Mouse (Mus musculus) megakaryocyte, embryonic 14.5 days (primary cell): ENCODE measurements at regions not wholly inside any gene's neighbourhood (a gene's known extent, or its start where the extent isn't known, plus 50 kb on each side); places are given as distances from the start of the nearest gene placed in this dataset.

Experiments used
- H3K27me3 ChIP-seq: replicated peaks from 2 replicates; pipeline ENCODE3; 2012; ENCODE audit warnings: inconsistent platforms
- H3K36me3 ChIP-seq: replicated peaks from 2 replicates; pipeline ENCODE3; 2012; ENCODE audit warnings: low read length, inconsistent platforms, mixed read lengths
- H3K4me1 ChIP-seq: 2 replicates; pipeline ENCODE4 v1.6.1; 2012; ENCODE audit warnings: inconsistent platforms
- H3K4me3 ChIP-seq: replicated peaks from 2 replicates; pipeline ENCODE3; 2012; ENCODE audit warnings: moderate library complexity, mild to moderate bottlenecking, inconsistent platforms
- H3K9me3 ChIP-seq: 2 replicates; pipeline ENCODE4 v1.6.1; 2012; ENCODE audit warnings: inconsistent platforms
- FLI1 ChIP-seq: IDR thresholded peaks from 2 replicates; pipeline ENCODE4 v1.6.1; 2012; ENCODE audit warnings: low read length, inconsistent platforms, mixed read lengths
- GATA1 ChIP-seq: IDR thresholded peaks from 3 replicates; pipeline ENCODE4 v1.6.1; 2012; ENCODE audit warnings: mixed read lengths, low read length, inconsistent platforms, borderline replicate concordance

DNA sequence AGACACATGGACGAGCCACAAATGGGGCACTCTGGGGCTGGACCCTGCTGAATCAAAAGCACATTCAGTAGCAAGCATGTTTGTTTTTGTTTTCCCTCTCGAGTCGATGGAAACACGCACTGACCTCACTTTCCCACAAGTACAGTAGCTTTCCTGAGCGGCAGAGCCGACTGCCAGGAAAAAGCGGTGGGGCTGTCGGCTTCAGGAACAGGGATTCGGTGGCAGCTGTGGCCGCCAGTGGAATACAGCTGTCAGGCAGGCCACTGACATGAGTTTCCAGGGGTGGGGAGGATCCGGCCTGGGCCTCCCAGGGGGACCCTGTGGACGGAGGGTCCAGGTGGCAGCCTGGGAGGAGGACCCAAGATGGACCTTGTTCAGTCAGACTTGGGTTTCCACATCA is 157.0 kb downstream of the Fgf18 start:
- Histone ChIP-seq H3K9me3 (peaks cover 6% of the 10 kb centered on the region), H3K4me3 (no peak overlapping the region), H3K4me1 (no peaks in the 10 kb centered on the region), H3K27me3 (no peaks in the 10 kb centered on the region), H3K36me3 (no peaks in the 10 kb centered on the region)
- TF ChIP-seq GATA1 = no peak
- no peak for TF ChIP-seq FLI1

DNA sequence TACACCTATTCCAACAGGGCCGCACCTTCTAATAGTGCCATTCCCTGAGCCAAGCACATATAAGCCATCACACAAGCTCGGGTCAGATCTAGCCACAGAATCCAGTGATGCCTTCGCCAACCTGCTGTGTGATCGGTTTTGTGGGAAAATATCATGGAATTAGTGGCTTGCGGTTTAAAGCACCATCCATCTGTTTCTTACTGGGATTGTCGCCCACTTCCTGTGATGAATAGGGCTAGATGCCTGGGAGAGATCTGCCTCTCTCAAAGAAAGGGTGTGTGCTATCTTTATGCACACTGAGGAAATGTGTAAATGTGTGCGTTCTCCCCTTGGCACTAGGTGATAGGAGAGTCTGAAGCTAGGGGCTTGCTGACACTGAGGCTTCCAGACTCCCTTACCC is 154.5 kb upstream of the Smim23 start:
- H3K9me3 ChIP-seq = peaks cover 5% of the 10 kb centered on the region; the same call in 1 of the 2 replicates
- no peaks in the 10 kb centered on the region for H3K36me3 ChIP-seq
- TF ChIP-seq FLI1 (no peak), GATA1 (no peak)

DNA sequence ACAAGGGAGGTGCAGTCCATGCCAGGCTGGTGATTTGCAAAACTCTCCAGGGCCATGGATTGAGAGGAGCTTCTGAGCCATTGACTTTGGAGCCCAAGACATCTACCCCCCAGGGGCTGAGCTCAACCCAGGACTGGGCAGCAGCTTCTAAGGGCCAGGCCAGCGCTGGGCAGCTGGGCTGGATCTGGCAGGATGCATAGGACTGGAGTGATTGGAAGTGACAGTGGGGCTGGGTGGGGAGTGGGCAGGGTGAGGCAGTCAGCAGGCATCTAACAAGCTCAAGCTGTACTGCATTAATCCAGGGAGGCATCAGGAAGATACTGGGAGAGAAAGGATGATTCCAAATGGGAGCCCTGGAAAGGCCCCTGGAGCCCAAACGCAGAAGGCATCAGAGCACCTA is 152.2 kb upstream of the Smim23 start:
- H3K4me3 ChIP-seq = no peak overlapping the region
- no peaks in the 10 kb centered on the region for H3K4me1 ChIP-seq
- no peaks in the 10 kb centered on the region for H3K36me3 ChIP-seq
- peaks cover 2% of the 10 kb centered on the region for H3K27me3 ChIP-seq
- peaks cover 5% of the 10 kb centered on the region; the same call in 1 of the 2 replicates for H3K9me3 ChIP-seq
- TF ChIP-seq FLI1 = no peak
- no peak for TF ChIP-seq GATA1

More for the DNA sequence above, 154.5 kb upstream of the Smim23 start:
- Histone ChIP-seq H3K4me3 (no peak overlapping the region), H3K27me3 (peaks cover 2% of the 10 kb centered on the region), H3K4me1 (no peaks in the 10 kb centered on the region)

DNA sequence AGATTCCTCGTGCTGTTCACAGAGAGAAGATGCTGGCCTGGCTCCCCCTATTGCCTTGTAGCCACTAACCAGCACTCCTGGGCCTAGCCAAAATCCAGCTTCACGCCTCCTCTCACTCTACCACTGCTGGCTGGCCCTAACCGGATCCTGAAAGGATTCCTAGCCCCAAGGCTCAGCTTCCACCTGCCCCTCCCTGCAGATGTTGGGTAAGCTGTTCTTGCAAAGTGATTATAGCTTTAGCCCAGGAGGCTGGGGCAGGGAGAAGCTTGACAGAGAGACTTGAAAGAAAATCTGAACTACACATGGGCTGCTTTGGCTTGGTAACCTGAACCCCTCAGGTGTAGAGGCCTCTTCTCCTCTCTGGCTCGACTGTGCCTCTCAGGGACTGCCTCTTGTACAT is 149.0 kb upstream of the Smim23 start:
- H3K36me3 ChIP-seq = no peaks in the 10 kb centered on the region
- TF ChIP-seq FLI1 (no peak), GATA1 (no peak)
- peaks cover 2% of the 10 kb centered on the region for H3K27me3 ChIP-seq
- H3K9me3 ChIP-seq = no peaks in the 10 kb centered on the region; the same call in 1 of the 2 replicates
- H3K4me3 ChIP-seq = no peak overlapping the region
- no peaks in the 10 kb centered on the region for H3K4me1 ChIP-seq

DNA sequence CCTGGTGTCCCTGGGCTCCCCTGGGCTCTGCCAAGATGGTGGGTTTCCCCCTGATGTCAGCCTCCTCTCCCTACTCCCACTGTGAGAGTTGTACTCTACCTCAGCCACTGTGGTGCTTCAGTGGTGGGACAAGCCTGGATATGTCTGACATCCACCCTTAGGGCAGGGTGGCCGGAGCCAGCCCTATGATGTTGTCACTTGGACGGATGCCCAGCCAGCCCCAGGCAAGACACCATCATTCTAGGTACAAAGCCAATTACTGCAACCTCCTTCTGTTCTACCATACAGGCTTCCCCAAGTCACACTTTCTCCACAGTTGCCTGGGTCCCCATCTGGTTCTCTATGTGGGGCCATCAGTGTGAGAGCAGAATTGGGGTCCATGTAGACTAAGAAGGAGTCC is 141.0 kb upstream of the Smim23 start:
- Histone ChIP-seq H3K36me3 (no peaks in the 10 kb centered on the region), H3K4me1 (no peaks in the 10 kb centered on the region), H3K4me3 (no peak overlapping the region), H3K9me3 (peaks cover 19% of the 10 kb centered on the region; the same call in 1 of the 2 replicates), H3K27me3 (no peaks in the 10 kb centered on the region)
- TF ChIP-seq FLI1 = no peak
- no peak for TF ChIP-seq GATA1

DNA sequence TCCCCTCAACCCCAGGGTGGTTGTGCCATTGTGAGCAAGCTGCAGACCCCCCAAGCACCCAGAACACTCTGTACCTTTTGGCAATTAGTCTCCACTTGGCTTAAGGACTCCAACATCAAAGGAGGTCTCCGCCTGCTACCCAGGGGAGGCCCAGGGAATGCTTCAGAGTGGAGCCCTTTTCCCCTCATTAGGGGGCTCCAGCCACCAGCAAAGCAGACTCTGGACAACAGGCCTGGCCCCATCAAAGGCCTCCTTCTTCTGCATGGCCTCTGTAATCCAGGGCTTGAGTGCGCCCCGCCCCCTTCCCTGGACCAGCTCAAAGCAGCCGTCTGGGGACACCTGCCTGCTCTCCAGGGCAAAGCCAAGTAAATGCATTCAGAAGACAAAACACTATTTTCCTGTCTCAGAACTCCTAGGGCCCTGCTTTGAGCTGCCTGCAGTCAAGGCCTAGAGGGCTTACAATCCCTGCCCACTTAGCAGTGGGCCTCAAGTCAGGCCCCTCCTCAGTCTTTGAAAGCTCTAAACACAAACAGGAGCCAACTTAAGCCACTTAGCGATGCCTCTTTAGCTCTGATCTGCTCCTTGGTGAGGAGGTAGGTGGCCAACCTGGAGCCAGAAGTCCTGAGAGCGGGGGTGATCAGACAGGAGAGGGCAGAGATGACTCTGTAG is 139.4 kb upstream of the Smim23 start:
- Histone ChIP-seq H3K4me3 (no peak overlapping the region), H3K4me1 (no peaks in the 10 kb centered on the region), H3K27me3 (no peaks in the 10 kb centered on the region), H3K9me3 (peaks cover 19% of the 10 kb centered on the region; the same call in 1 of the 2 replicates), H3K36me3 (no peaks in the 10 kb centered on the region)
- TF ChIP-seq FLI1 (no peak), GATA1 (no peak)

DNA sequence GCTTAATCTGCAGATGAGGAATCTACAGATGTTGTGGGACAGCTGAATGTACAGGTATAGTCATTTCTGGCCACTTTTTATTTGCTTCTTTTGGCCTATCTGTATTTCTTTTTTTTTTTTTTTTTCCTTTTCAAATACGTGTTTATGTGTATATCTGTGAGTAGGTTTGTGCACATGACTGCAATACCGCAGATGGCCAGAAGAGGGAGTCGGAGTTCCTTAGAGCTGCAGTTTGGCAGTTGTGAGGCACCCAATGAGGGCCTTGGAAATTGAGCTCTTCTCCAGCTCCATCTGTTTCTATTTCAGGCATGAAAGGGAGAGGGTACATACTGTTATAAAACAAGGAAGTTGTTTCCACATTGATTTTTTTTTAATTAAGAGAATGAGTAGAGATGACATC is 137.2 kb upstream of the Smim23 start:
- TF ChIP-seq GATA1 = no peak
- no peak for TF ChIP-seq FLI1
- Histone ChIP-seq H3K4me3 (no peak overlapping the region), H3K4me1 (no peaks in the 10 kb centered on the region), H3K9me3 (peaks cover 19% of the 10 kb centered on the region; the same call in 1 of the 2 replicates), H3K27me3 (no peaks in the 10 kb centered on the region), H3K36me3 (no peaks in the 10 kb centered on the region)

DNA sequence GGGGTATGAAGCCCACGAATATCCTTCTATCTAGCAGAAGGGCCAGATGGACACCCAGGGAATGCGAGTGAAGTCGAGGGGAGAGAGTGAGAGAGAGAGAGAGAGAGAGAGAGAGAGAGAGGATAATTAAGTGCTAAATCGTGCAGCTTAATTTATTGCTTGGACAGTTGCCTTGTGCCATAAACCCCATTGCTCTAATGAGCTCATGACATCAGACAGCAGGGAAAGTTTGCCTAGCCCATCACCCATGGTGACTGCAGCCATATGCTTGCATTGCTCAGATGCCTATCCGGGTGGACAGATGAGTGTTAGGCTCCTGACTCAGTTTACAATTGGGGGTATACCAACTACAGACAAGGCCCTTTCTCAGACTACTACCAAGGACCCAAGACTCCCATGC is 134.6 kb upstream of the Smim23 start:
- TF ChIP-seq GATA1 = no peak
- no peak for TF ChIP-seq FLI1
- no peaks in the 10 kb centered on the region for H3K36me3 ChIP-seq
- no peaks in the 10 kb centered on the region for H3K4me1 ChIP-seq
- no peak overlapping the region for H3K4me3 ChIP-seq
- peaks cover 19% of the 10 kb centered on the region; the same call in 1 of the 2 replicates for H3K9me3 ChIP-seq
- H3K27me3 ChIP-seq = no peaks in the 10 kb centered on the region

DNA sequence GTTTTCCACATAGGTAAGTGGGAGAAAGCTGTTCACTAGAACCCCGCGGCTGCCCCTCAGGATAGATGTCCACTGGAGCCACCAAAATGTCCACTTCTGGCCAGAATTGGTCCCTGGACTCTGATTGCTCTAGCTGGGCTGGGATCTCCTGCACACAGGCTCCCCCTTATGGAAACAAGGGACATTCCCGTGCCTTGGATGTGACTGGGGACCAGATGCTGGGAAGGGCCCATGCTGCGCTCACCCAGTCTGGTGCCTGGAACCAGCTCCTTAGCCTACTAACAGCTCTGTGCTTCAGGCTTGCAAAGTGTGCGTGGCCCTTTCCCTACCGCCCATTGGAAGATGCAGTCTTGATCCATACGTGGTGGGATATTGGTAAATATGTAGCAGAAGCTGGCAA is 132.6 kb upstream of the Smim23 start:
- no peaks in the 10 kb centered on the region for H3K36me3 ChIP-seq
- TF ChIP-seq FLI1 (no peak), GATA1 (no peak)
- H3K4me1 ChIP-seq = no peaks in the 10 kb centered on the region
- H3K4me3 ChIP-seq = no peak overlapping the region
- H3K9me3 ChIP-seq = peaks cover 12% of the 10 kb centered on the region; the same call in 1 of the 2 replicates
- no peaks in the 10 kb centered on the region for H3K27me3 ChIP-seq

DNA sequence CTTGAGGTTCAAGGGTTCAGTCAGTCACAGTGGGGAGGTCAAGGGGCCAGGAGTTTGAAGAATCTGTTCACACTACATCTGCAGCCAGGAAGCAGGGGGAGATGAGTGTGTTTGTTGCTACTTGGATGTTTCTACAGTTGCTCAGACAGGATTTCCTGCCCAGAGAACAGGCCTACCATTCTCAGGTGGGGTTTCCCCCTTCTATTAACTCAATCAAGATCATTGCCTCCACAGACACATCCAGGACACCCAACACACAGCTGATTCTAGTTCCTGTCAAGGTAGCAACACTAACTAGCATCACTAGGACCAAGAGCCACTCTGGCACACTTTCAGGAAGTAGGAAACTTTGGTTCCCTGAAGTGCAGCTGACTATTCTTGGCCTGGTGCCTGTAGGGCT is 127.9 kb upstream of the Smim23 start:
- Histone ChIP-seq H3K4me3 (no peak overlapping the region), H3K27me3 (no peaks in the 10 kb centered on the region), H3K9me3 (no peaks in the 10 kb centered on the region), H3K4me1 (no peaks in the 10 kb centered on the region), H3K36me3 (no peaks in the 10 kb centered on the region)
- TF ChIP-seq GATA1 = no peak
- TF ChIP-seq FLI1 = no peak
